Comparison of ENCODE assay signal across 10 mouse cellular contexts in genomic region chr9:102544116-102544772, GRCm38 (mm10). TPM values are rescaled to one million over a fixed set of nuclear protein-coding genes. Genes with fewer than 3 reads are reported as not detected.
DNase-seq lines count a peak whose midpoint lies in the region; ATAC-seq and TF ChIP-seq lines count a peak whose summit lies in the region.
"Had no signal": no experiment of that assay in that cellular context is flagged by ENCODE, and none has a peak within 500 bp of the region (broad histone marks: within the 10 kb centered on the region; RNA-seq: fewer than 3 reads in every experiment).

No protein-coding gene starts in this region.

- whole genome bisulfite sequencing in heart, embryonic 10.5 days, result 17% methylated on average over 11 of the region's 11 CpGs
- 0% methylated on average over 11 of the region's 11 CpGs for WGBS in forebrain, embryonic 14.5 days

- H3K4me1 ChIP-seq in heart, embryonic 10.5 days, result peaks cover 13% of the 10 kb centered on the region
- peaks cover 31% of the 10 kb centered on the region for H3K4me1 ChIP-seq in forebrain, embryonic 14.5 days (ENCODE audit: control insufficient read depth, insufficient read depth, low read length)

- peak overlapping the region; percentile 48 for H3K4me3 ChIP-seq in heart, embryonic 10.5 days
- peak overlapping the region; percentile 24 for H3K4me3 ChIP-seq in forebrain, embryonic 14.5 days (ENCODE audit: low read depth, low read length)

- H3K9ac ChIP-seq in forebrain, embryonic 14.5 days (ENCODE audit: low read length), result peak overlapping the region; percentile 62

- no peak overlapping the region for H3K27ac ChIP-seq in heart, embryonic 10.5 days
- H3K27ac ChIP-seq in forebrain, embryonic 14.5 days (ENCODE audit: low read depth, low read length), result peak overlapping the region; percentile 92
- H3K27ac ChIP-seq: macrophage had no signal

- intact Hi-C loops in heart, postnatal 25 days (cut with DNase I), result loop anchor here (2.0 to 10.0 kb wide), 3 partner anchors 141 to 1239 kb away; no protein-coding TSS in a partner anchor

- no peak for TF ChIP-seq CTCF in brain, embryonic 14.5 days (IDR thresholded peaks at IDR 0.05; ENCODE audit: borderline replicate concordance, extremely low read depth, insufficient read depth, insufficient read length)

- H3K36me3 ChIP-seq in heart, embryonic 10.5 days, result no peaks in the 10 kb centered on the region
- H3K36me3 ChIP-seq in forebrain, embryonic 14.5 days (ENCODE audit: control insufficient read depth, insufficient read depth, low read length), result no peaks in the 10 kb centered on the region

- peak; percentile 88 for ATAC-seq in forebrain, embryonic 14.5 days

- no peaks in the 10 kb centered on the region for H3K9me3 ChIP-seq in heart, embryonic 10.5 days
- no peaks in the 10 kb centered on the region for H3K9me3 ChIP-seq in forebrain, embryonic 14.5 days (replicated peaks; ENCODE audit: control insufficient read depth, low read length)

- peaks cover 81% of the 10 kb centered on the region for H3K27me3 ChIP-seq in heart, embryonic 10.5 days (ENCODE audit: insufficient read depth, poor library complexity, severe bottlenecking)
- H3K27me3 ChIP-seq in forebrain, embryonic 14.5 days (replicated peaks; ENCODE audit: control insufficient read depth, insufficient read depth, low read length), result 0 out of 2 replicates have a peak, but pooled peaks cover 9% of the 10 kb centered on the region

- TF ChIP-seq POLR2A in brain, embryonic 14.5 days (IDR thresholded peaks at IDR 0.05; ENCODE audit: borderline replicate concordance, extremely low read depth, insufficient read depth, insufficient read length, poor library complexity, severe bottlenecking), result no peak

- peak overlapping the region; percentile 56 for H3K4me2 ChIP-seq in forebrain, embryonic 14.5 days (ENCODE audit: low read length)

- DNase-seq in heart, embryonic 10.5 days (ENCODE audit: low spot score), result peak; percentile 83
- DNase-seq in heart, postnatal 25 days (ENCODE audit: low spot score), result no peak
- peak; percentile 96 for DNase-seq in brain, embryonic 14.5 days (ENCODE audit: low read depth)
- DNase-seq in forebrain, embryonic 14.5 days (ENCODE audit: low spot score), result peak; percentile 92
- DNase-seq in mesoderm, embryonic 11.5 days (ENCODE audit: low read depth, low spot score), result peak; percentile 21
- DNase-seq in thymus, postnatal 10 days (ENCODE audit: low spot score in 2 of 2), result no peak
- DNase-seq in thymus, postnatal 4 days, result no peak
- no peak for DNase-seq in ovary, postnatal 14 days (ENCODE audit: low spot score)

RNA-seq across cellular contexts. Expression of gene Ky, which starts 38.7 kb away (rescaled TPM):
- 0.21 and 1.1 TPM in 2 replicates for polyA plus RNA-seq in heart, embryonic 10.5 days (2016; fragmentation: Nextera tagmentation; extraction: Ambion mirVana)
- 10 to 100 TPM; 13.2 to 26.4 TPM for total RNA-seq in heart, postnatal 25 days (2021)
- polyA plus RNA-seq in brain, embryonic 14.5 days (2012; rRNA removed), result 0.68 and 1.6 TPM in 2 replicates
- 0.30 and 0.31 TPM in 2 replicates for polyA plus RNA-seq in forebrain, embryonic 14.5 days (2014; fragmentation: Nextera tagmentation; extraction: Ambion mirVana)
- total RNA-seq: CH12.LX had no signal
- polyA plus RNA-seq: macrophage had no signal

Comparison
In these comparisons a context has a peak if more than half of its experiments do, and no peak if none do; other contexts are left out.
1. DNase-seq: peak in heart, embryonic 10.5 days (single experiment), brain, embryonic 14.5 days (single experiment), forebrain, embryonic 14.5 days (single experiment) and mesoderm, embryonic 11.5 days (single experiment); none in heart, postnatal 25 days (single experiment), thymus, postnatal 10 days (0 of 2), thymus, postnatal 4 days (single experiment) and ovary, postnatal 14 days (single experiment).